Mouse (Mus musculus): ENCODE results near the gene Fam117a. TPM values are rescaled to one million over a fixed set of nuclear protein-coding genes. Genes with fewer than 3 reads are reported as not detected.
A peak's percentile ranks its signal among the peaks of the same experiment; 100 is the strongest.

Gene Fam117a
- polyA plus RNA-seq, 1 experiment, result 111 TPM

DNA sequence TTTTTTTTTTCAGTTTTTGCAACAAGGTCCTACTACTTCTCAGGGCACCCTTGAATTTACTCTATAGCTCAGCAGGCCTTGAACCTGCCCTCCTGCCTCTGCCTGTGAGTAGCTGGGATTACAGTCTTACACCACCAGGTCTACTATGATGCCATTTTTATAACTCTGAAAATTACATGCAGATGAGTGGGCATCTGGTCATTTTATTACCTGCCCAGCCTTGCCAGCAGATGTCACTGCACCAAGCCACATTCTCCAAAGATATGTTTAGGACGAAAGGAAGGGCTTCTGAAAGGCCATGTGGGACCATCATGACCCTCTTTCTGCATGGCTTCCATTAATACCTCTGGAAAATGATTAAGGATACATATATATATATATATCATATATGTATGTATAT, 17.3 kb upstream of the Fam117a start:
- TF ChIP-seq GATA1 (IDR thresholded peaks at IDR 0.05; ENCODE audit: low read length), result no peak

DNA sequence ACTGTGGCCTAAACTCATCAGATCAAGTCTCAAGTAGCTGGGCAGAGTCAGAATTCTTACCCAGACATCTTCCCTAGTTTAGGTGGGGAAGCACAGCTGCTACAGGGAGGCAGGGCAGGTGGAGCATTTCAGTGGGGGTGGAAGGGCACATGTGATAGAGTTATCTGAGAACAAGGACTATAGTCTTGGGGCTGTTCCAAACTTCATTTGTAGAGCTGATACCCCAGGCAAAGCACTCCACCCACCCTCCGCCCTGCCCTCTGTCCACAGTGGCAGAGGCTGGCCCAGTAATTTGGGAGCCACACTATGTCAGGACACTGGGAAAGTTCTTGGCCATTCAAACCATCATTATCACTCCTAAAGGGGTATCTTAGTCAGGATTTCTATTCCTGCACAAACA, 16.8 kb upstream of the Fam117a start:
- no peak for TF ChIP-seq GATA1 (IDR thresholded peaks at IDR 0.05; ENCODE audit: low read length)

GRCm38 (mm10) chr11:95324181-95324580, 12.6 kb upstream of the Fam117a start:
- no peak for TF ChIP-seq GATA1 (IDR thresholded peaks at IDR 0.05; ENCODE audit: low read length)

DNA sequence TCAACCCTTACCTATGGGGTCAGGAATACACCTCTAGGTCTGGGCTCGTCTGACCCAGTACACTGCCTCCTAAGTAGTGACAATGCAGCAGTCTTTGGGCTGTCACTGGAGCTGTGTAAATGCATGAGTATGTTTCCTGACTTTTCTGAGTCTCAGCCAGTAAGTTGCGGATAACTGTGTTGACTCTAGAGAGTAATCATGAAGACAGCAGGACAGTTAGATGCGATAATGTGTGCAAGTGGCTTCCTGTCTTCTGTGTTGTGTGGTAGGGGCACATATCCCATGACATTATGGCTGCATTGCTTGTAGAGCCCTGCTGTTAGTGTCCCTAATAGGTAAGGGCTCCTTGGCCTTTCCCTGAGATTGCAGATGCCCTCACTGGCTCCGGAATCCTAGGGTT, 11.0 kb upstream of the Fam117a start:
- no peak for TF ChIP-seq GATA1 (IDR thresholded peaks at IDR 0.05; ENCODE audit: low read length)

GRCm38 (mm10) chr11:95326243-95326642, 10.6 kb upstream of the Fam117a start:
- TF ChIP-seq GATA1 (IDR thresholded peaks at IDR 0.05; ENCODE audit: low read length), result no peak

- no peak for TF ChIP-seq GATA1 (IDR thresholded peaks at IDR 0.05; ENCODE audit: low read length)
Observed at GRCm38 (mm10) chr11:95328629-95329028, 8.2 kb upstream of the Fam117a start.

GRCm38 (mm10) chr11:95330662-95331061, 6.2 kb upstream of the Fam117a start:
- TF ChIP-seq GATA1 (IDR thresholded peaks at IDR 0.05; ENCODE audit: low read length), result no peak

DNA sequence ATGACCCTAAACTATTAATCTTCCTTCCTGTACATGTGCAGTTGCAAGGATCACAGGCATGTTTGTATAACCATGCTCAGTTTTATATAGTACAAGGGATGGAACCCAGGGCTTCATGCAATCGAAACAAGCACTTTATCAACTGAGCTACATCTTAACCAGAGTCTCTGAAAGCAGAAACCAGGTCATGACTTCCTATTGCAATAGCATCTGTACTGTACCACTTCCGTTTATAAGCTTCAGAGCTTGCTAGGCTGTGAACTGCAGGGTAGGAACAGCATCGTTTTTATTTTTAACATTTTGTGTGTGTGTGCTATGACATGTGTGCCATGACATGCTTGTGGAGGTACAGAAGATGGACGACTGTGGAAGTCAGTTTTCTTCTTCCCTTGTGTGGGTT, 3.6 kb upstream of the Fam117a start:
- TF ChIP-seq GATA1 (IDR thresholded peaks at IDR 0.05; ENCODE audit: low read length), result no peak

- peak; percentile 82 for TF ChIP-seq GATA1 (IDR thresholded peaks at IDR 0.05; ENCODE audit: low read length)
Observed at GRCm38 (mm10) chr11:95333805-95334204, 3.0 kb upstream of the Fam117a start.

- peak; percentile 13 for TF ChIP-seq GATA1 (IDR thresholded peaks at IDR 0.05; ENCODE audit: low read length)
Observed at GRCm38 (mm10) chr11:95334448-95335060, 2.3 kb upstream of the Fam117a start.

- TF ChIP-seq GATA1 (IDR thresholded peaks at IDR 0.05; ENCODE audit: low read length), result no peak
Observed at GRCm38 (mm10) chr11:95337129-95337813, 453 bp downstream of the Fam117a start.

DNA sequence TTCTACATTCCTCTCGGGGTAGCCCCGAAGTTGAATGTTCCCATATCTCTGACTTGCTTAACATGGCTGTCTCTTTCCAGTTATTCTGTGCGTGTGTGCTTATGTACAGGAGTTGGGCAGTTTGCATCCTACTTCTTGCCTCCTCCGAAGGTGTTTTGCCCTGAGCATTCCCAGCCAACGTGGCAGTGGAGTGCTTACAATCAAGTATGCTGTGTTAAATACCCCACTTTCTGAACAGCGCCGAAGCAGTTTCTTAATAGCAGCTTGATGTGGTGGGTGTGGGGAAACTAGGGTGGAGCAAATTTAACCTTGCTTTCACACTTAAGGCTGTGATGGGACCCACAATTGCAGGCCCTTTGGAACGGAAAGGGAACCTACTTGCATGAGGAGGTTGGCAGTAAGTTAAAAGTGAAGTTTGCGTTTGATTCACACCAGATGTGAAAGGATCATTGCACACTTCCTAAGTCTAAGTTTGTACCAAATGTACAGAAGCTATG, 1.1 kb downstream of the Fam117a start:
- TF ChIP-seq GATA1 (IDR thresholded peaks at IDR 0.05; ENCODE audit: low read length), result no peak

- peak; percentile 83 for TF ChIP-seq GATA1 (IDR thresholded peaks at IDR 0.05; ENCODE audit: low read length)
Observed at GRCm38 (mm10) chr11:95339471-95340021, 2.7 kb downstream of the Fam117a start.

- no peak for TF ChIP-seq GATA1 (IDR thresholded peaks at IDR 0.05; ENCODE audit: low read length)
Observed at GRCm38 (mm10) chr11:95340259-95340658, 3.4 kb downstream of the Fam117a start.

DNA sequence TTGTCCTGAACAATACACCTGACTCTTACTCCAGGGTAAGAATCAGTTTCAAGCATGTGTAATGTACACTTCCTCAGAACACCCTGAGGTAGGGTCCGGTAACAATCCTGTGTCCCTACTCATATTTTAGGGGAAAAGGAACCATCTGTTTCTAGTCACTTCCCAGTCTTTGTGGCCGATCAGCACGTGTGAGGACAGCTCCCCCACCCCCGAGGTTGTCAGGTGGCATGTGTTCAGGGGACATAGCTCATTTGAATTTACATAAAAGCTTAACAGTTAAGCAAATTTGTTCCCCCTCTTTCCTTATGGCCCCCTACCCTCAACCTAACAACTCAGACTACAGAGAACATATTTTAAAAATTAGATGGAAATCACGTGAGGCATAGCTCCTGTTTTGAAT, 3.8 kb downstream of the Fam117a start:
- TF ChIP-seq GATA1 (IDR thresholded peaks at IDR 0.05; ENCODE audit: low read length), result no peak

DNA sequence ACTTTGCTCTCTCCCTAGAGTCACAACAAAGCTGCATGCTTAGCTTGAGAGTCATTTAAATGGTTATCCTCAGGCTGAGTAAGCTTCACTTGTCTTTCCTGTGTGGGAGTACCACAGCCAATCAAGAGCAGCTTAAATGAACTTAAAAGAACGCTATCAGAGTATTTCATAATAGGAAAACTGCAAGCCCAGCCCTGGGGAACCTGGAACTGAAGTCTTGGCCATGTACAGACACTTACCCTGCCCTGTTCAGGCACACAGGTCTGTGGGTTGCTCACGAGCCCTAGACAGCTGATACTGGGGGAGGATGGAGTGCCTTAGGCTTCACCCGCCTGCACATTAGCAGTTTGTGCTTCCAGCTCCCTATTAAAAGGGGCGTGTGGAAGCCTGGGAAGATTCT, 6.4 kb downstream of the Fam117a start:
- no peak for TF ChIP-seq GATA1 (IDR thresholded peaks at IDR 0.05; ENCODE audit: low read length)

DNA sequence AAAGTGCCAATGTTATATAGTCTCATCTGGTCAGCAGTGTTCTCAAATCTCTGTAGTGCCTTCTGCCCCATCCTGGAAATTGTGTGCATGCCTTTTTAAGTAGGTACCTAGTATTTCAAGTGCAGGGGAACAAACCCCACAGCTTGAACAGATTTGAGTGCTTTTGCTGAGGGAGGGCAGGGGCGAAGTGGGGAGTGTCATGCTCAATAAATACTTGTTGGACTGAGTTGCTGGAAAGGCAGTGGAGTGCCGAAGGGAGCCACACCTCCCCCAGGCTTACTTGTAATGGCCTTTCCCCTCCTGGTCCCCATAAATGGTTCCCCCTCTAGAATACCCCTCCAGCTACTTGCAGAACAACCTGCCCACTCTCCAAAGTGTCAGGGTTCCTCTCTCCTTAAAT, 7.4 kb downstream of the Fam117a start:
- TF ChIP-seq GATA1 (IDR thresholded peaks at IDR 0.05; ENCODE audit: low read length), result no peak

Measured in G1E-ER4 (cell line).